Mouse (Mus musculus) heart, postnatal 25 days (tissue): Measurements from ENCODE around the gene Birc6. TPM values are rescaled to one million over a fixed set of nuclear protein-coding genes. Genes with fewer than 3 reads are reported as not detected.

Experiments
- DNase-seq: peaks from one replicate; pipeline ENCODE4 v3.0.0; 2022; ENCODE audit warnings: low spot score
- intact Hi-C: fragments of 180-260 bp; cut with DNase I; formaldehyde crosslinking; loops from one replicate; pipeline ENCODE4 v1.15.1; 2025
- total RNA-seq, 2 experiments: library from RNA; stranded (reverse); gene quantifications; 2 replicates each; pipeline ENCODE4 v1.2.3; 2021

Birc6 gene
- total RNA-seq, 2 experiments from 2014 or later: 74.5 to 92.1 TPM

- no peak for DNase-seq
- intact Hi-C loops: no loop called here
These were observed 15.5 kb downstream of the Birc6 start for GRCm38 (mm10) chr17:74543615-74544014.

GRCm38 (mm10) chr17:74554118-74554517 is 26.0 kb downstream of the Birc6 start:
- intact Hi-C loops: no loop called here

GRCm38 (mm10) chr17:74559891-74560290 is 31.8 kb downstream of the Birc6 start:
- no peak for DNase-seq
- intact Hi-C loops: no loop called here

More at GRCm38 (mm10) chr17:74554118-74554517, 26.0 kb downstream of the Birc6 start:
- no peak for DNase-seq

GRCm38 (mm10) chr17:74564151-74564550 is 36.1 kb downstream of the Birc6 start:
- intact Hi-C loops: no loop called here
- no peak for DNase-seq

GRCm38 (mm10) chr17:74569219-74569618 is 41.1 kb downstream of the Birc6 start:
- intact Hi-C loops: no loop called here
- DNase-seq: no peak

- DNase-seq: no peak
- intact Hi-C loops: no loop called here
These were observed 42.5 kb downstream of the Birc6 start for GRCm38 (mm10) chr17:74570585-74570984.

- intact Hi-C loops: no loop called here
- DNase-seq: no peak
These were observed 49.1 kb downstream of the Birc6 start for GRCm38 (mm10) chr17:74577173-74577572.

- intact Hi-C loops: no loop called here
- no peak for DNase-seq
These were observed 51.5 kb downstream of the Birc6 start for GRCm38 (mm10) chr17:74579586-74579985.

- no peak for DNase-seq
- intact Hi-C loops: no loop called here
These were observed 52.6 kb downstream of the Birc6 start for GRCm38 (mm10) chr17:74580738-74581137.

- no peak for DNase-seq
- intact Hi-C loops: no loop called here
These were observed 58.7 kb downstream of the Birc6 start for GRCm38 (mm10) chr17:74586768-74587167.

- intact Hi-C loops: no loop called here
- no peak for DNase-seq
These were observed 70.8 kb downstream of the Birc6 start for GRCm38 (mm10) chr17:74598908-74599307.

GRCm38 (mm10) chr17:74599396-74599795 is 71.3 kb downstream of the Birc6 start:
- no peak for DNase-seq
- intact Hi-C loops: no loop called here

- DNase-seq: no peak
- intact Hi-C loops: loop anchor here (5.0 kb wide), 1 partner anchor 46 kb away; no protein-coding TSS in a partner anchor
These were observed 73.1 kb downstream of the Birc6 start for GRCm38 (mm10) chr17:74601201-74601600.

- intact Hi-C loops: no loop called here
- no peak for DNase-seq
These were observed 102.7 kb downstream of the Birc6 start for GRCm38 (mm10) chr17:74630798-74631197.

- intact Hi-C loops: no loop called here
- DNase-seq: no peak
These were observed 114.3 kb downstream of the Birc6 start for GRCm38 (mm10) chr17:74642445-74642844.

- DNase-seq: no peak
- intact Hi-C loops: no loop called here
These were observed 130.3 kb downstream of the Birc6 start for GRCm38 (mm10) chr17:74658362-74658761.

- intact Hi-C loops: no loop called here
- DNase-seq: no peak
These were observed 139.9 kb downstream of the Birc6 start for GRCm38 (mm10) chr17:74668010-74668409.

GRCm38 (mm10) chr17:74670031-74670430 is 141.9 kb downstream of the Birc6 start:
- DNase-seq: no peak
- intact Hi-C loops: loop anchor here (10.0 kb wide), 1 partner anchor 335 kb away; the partner anchor contains the start of gene Ltbp1

GRCm38 (mm10) chr17:74672446-74672845 is 144.4 kb downstream of the Birc6 start:
- intact Hi-C loops: loop anchor here (10.0 kb wide), 1 partner anchor 332 kb away; the partner anchor contains the start of gene Ltbp1
- DNase-seq: no peak

GRCm38 (mm10) chr17:74673251-74673650 is 145.2 kb downstream of the Birc6 start:
- intact Hi-C loops: loop anchor here (10.0 kb wide), 1 partner anchor 332 kb away; the partner anchor contains the start of gene Ltbp1
- no peak for DNase-seq

- DNase-seq: no peak
- intact Hi-C loops: loop anchor here (10.0 kb wide), 1 partner anchor 327 kb away; the partner anchor contains the start of gene Ltbp1
These were observed 150.0 kb downstream of the Birc6 start for GRCm38 (mm10) chr17:74678061-74678460.

- intact Hi-C loops: no loop called here
- no peak for DNase-seq
These were observed 156.8 kb downstream of the Birc6 start for GRCm38 (mm10) chr17:74684927-74685326.
